Mouse (Mus musculus) ES-E14 (cell line): Measurements from ENCODE around the gene Mlec. TPM values are rescaled to one million over a fixed set of nuclear protein-coding genes. Genes with fewer than 3 reads are reported as not detected.

Experiments used
- DNase-seq: peaks from one replicate; pipeline ENCODE4 v3.0.0-alpha.2; 2013; ENCODE audit warnings: low read depth, low spot score
- H3K27ac ChIP-seq: 2 replicates; pipeline ENCODE4 v1.5.1; 2012; ENCODE audit warnings: low read depth, mild to moderate bottlenecking, low read length, moderate library complexity, mixed read lengths; ENCODE audit not compliant: poor library complexity, insufficient read depth, severe bottlenecking
- H3K36me3 ChIP-seq: 2 replicates; pipeline ENCODE4 v1.6.1; 2012; ENCODE audit warnings: mild to moderate bottlenecking, low read length, moderate library complexity, mixed read lengths; ENCODE audit not compliant: control insufficient read depth, poor library complexity, insufficient read depth, severe bottlenecking
- H3K4me1 ChIP-seq, 2 experiments: fragments of 150-350 bp in 1 of 2; sonication (generic) in 1 of 2; 2 replicates each; pipeline ENCODE4 v1.6.1; 2012; ENCODE audit warnings: low read length in 2 of 2, mild to moderate bottlenecking in 1 of 2, mixed read lengths in 1 of 2; ENCODE audit not compliant: control insufficient read depth in 2 of 2, insufficient read depth in 2 of 2, poor library complexity in 1 of 2
- H3K4me3 ChIP-seq, 2 experiments: fragments of 150-350 bp in 1 of 2; sonication (generic) in 1 of 2; 2 replicates each; pipeline ENCODE4 v1.5.1; 2012; ENCODE audit warnings: low read length in 2 of 2, low read depth in 1 of 2, mild to moderate bottlenecking in 1 of 2, mixed read lengths in 1 of 2; ENCODE audit not compliant: insufficient read depth in 1 of 2, poor library complexity in 1 of 2, severe bottlenecking in 1 of 2
- H3K9ac ChIP-seq: 2 replicates; pipeline ENCODE4 v1.6.1; 2012; ENCODE audit warnings: low read depth, mild to moderate bottlenecking, low read length, mixed read lengths; ENCODE audit not compliant: poor library complexity, insufficient read depth, severe bottlenecking
- H3K9me3 ChIP-seq: fragments of 150-350 bp; sonication (generic); 2 replicates; pipeline ENCODE4 v1.6.1; 2012; ENCODE audit warnings: low read depth, mild to moderate bottlenecking, low read length; ENCODE audit not compliant: control insufficient read depth, insufficient read depth
- CHD2 ChIP-seq: IDR thresholded peaks from 2 replicates; pipeline ENCODE4 v1.6.1; 2014; ENCODE audit warnings: mild to moderate bottlenecking, low read depth, low read length, inconsistent platforms
- HCFC1 ChIP-seq: IDR thresholded peaks from 2 replicates; pipeline ENCODE4 v1.6.1; 2012; ENCODE audit warnings: low read length, inconsistent platforms, borderline replicate concordance; ENCODE audit not compliant: insufficient read depth
- MAFK ChIP-seq: IDR thresholded peaks from 2 replicates; pipeline ENCODE4 v1.6.1; 2014; ENCODE audit warnings: mild to moderate bottlenecking, low read depth, low read length, inconsistent platforms; ENCODE audit not compliant: insufficient read depth
- ZC3H11A ChIP-seq: IDR thresholded peaks from 2 replicates; pipeline ENCODE4 v1.6.1; 2012; ENCODE audit warnings: low read depth, mild to moderate bottlenecking, inconsistent platforms, low read length, borderline replicate concordance
- ZNF384 ChIP-seq: IDR thresholded peaks from 2 replicates; pipeline ENCODE4 v1.6.1; 2012; ENCODE audit warnings: low read depth, low read length, inconsistent platforms
- in situ Hi-C, 2 experiments: fragments of 600-800 bp; cut with MboI; formaldehyde crosslinking; loops; one replicate each; pipeline ENCODE4 v1.15.1; 2025; ENCODE audit warnings: low sequenced_read_pairs in 2 of 2, inconsistent platforms in 1 of 2; ENCODE audit not compliant: unreplicated experiment in 2 of 2
- total RNA-seq: library from RNA; depleted of rRNA; stranded (reverse); fragments of 300-350 nt; gene quantifications from 2 replicates; pipeline ENCODE4 v1.2.3, GENCODE M21; 2012

The Mlec gene
- total RNA-seq, 1 experiment = 191 TPM

GRCm38 (mm10) chr5:115145976-115146746 lies 11.8 kb downstream of the Mlec start:
- H3K27ac ChIP-seq = peak overlapping the region; percentile 61; the same call in 1 of the 2 replicates
- in situ Hi-C loops = no loop called here
- peaks cover 0 to 42% of the 10 kb centered on the region in 2 experiments for H3K4me1 ChIP-seq
- peaks cover 44% of the 10 kb centered on the region for H3K36me3 ChIP-seq
- no peak for DNase-seq
- TF ChIP-seq HCFC1 (no peak), ZC3H11A (no peak), CHD2 (no peak), ZNF384 (no peak), MAFK (no peak)
- H3K4me3 ChIP-seq = no peak overlapping the region
- H3K9ac ChIP-seq = no peak overlapping the region; the same call in 1 of the 2 replicates
- H3K9me3 ChIP-seq = no peaks in the 10 kb centered on the region

GRCm38 (mm10) chr5:115145253-115145968 lies 12.6 kb downstream of the Mlec start:
- peak; percentile 63 for DNase-seq
- in situ Hi-C loops = no loop called here
- H3K4me1 ChIP-seq = peaks cover 2 to 39% of the 10 kb centered on the region in 2 experiments
- H3K9ac ChIP-seq = no peak overlapping the region; the same call in 1 of the 2 replicates
- H3K27ac ChIP-seq = peak overlapping the region; percentile 74; the same call in 1 of the 2 replicates
- H3K9me3 ChIP-seq = no peaks in the 10 kb centered on the region
- peaks cover 38% of the 10 kb centered on the region for H3K36me3 ChIP-seq
- TF ChIP-seq HCFC1 = no peak
- H3K4me3 ChIP-seq = no peak overlapping the region

- peak overlapping the region; percentile 74 for H3K27ac ChIP-seq
- H3K9me3 ChIP-seq = no peaks in the 10 kb centered on the region
Observed at GRCm38 (mm10) chr5:115144471-115144870, 13.5 kb downstream of the Mlec start.

GRCm38 (mm10) chr5:115143552-115143951 lies 14.4 kb downstream of the Mlec start:
- TF ChIP-seq CHD2 = no peak
- DNase-seq = no peak
- H3K9me3 ChIP-seq = no peaks in the 10 kb centered on the region
- H3K4me1 ChIP-seq = peaks cover 3 to 35% of the 10 kb centered on the region in 2 experiments
- no peak overlapping the region for H3K27ac ChIP-seq
- H3K4me3 ChIP-seq = no peak overlapping the region
- in situ Hi-C loops = no loop called here
- H3K9ac ChIP-seq = no peak overlapping the region
- H3K36me3 ChIP-seq = peaks cover 26% of the 10 kb centered on the region

More at GRCm38 (mm10) chr5:115144471-115144870, 13.5 kb downstream of the Mlec start:
- Histone ChIP-seq H3K36me3 (peaks cover 30% of the 10 kb centered on the region), H3K9ac (peak overlapping the region; percentile 51; the same call in 1 of the 2 replicates), H3K4me3 (no peak overlapping the region), H3K4me1 (peaks cover 3 to 35% of the 10 kb centered on the region in 2 experiments)
- in situ Hi-C loops = no loop called here
- TF ChIP-seq ZC3H11A (no peak), ZNF384 (no peak), CHD2 (no peak), HCFC1 (no peak), MAFK (no peak)
- no peak for DNase-seq
